Mouse (Mus musculus) kidney, embryonic 15.5 days (tissue): ENCODE results near the gene Il18. TPM values are rescaled to one million over a fixed set of nuclear protein-coding genes. Genes with fewer than 3 reads are reported as not detected.
"Not testable (repeated sequence)": the region's sequence is repeated elsewhere in the genome, so short reads cannot be mapped to it uniquely, and the experiment has no call there.

Experiments used
- ATAC-seq: fragments of 200-750 bp; cut with Nextera tagmentation; replicated peaks from 2 replicates; pipeline ENCODE4 v1.8.0; 2017; ENCODE audit warnings: moderate TSS enrichment; ENCODE audit not compliant: low FRiP score
- H3K27ac ChIP-seq: fragments of 300-500 bp; sonication (generic); 2 replicates; pipeline ENCODE4 v1.5.1; 2015; ENCODE audit warnings: mild to moderate bottlenecking, inconsistent platforms
- H3K27me3 ChIP-seq: fragments of 300-500 bp; sonication (generic); 2 replicates; pipeline ENCODE4 v1.6.1; 2015; ENCODE audit warnings: inconsistent platforms
- H3K36me3 ChIP-seq: fragments of 300-500 bp; sonication (generic); 2 replicates; pipeline ENCODE4 v1.6.1; 2015; ENCODE audit warnings: inconsistent platforms
- H3K4me1 ChIP-seq: fragments of 300-500 bp; sonication (generic); 2 replicates; pipeline ENCODE4 v1.6.1; 2015; ENCODE audit warnings: inconsistent platforms
- H3K4me2 ChIP-seq: fragments of 300-500 bp; sonication (generic); 2 replicates; pipeline ENCODE4 v1.6.1; 2015; ENCODE audit warnings: moderate library complexity, mild to moderate bottlenecking, inconsistent platforms
- H3K4me3 ChIP-seq: fragments of 300-500 bp; sonication (generic); replicated peaks from 2 replicates; pipeline ENCODE4 v1.5.1; 2015; ENCODE audit warnings: mild to moderate bottlenecking, inconsistent platforms
- H3K9ac ChIP-seq: fragments of 300-500 bp; sonication (generic); 2 replicates; pipeline ENCODE4 v1.6.1; 2015; ENCODE audit warnings: mild to moderate bottlenecking, inconsistent platforms
- H3K9me3 ChIP-seq: fragments of 300-500 bp; sonication (generic); replicated peaks from 2 replicates; pipeline ENCODE4 v1.6.1; 2016; ENCODE audit warnings: inconsistent platforms
- WGBS: fragments of 180-500 bp; shearing (Covaris S2); methylation state at CpG from one replicate; pipeline ENCODE4 v1.1.7; 2015; ENCODE audit warnings: mixed read lengths; 5-methylcytosine and 5-hydroxymethylcytosine counted together
- polyA plus RNA-seq: library from polyadenylated mRNA; unstranded; fragments of >200 nt; fragmentation: Nextera tagmentation; extraction: Ambion mirVana; gene quantifications from 2 replicates; pipeline ENCODE4 v1.2.1, GENCODE M21; 2015

The Il18 gene
- polyA plus RNA-seq, 1 experiment from 2014 or later, result 3.0 TPM

DNA sequence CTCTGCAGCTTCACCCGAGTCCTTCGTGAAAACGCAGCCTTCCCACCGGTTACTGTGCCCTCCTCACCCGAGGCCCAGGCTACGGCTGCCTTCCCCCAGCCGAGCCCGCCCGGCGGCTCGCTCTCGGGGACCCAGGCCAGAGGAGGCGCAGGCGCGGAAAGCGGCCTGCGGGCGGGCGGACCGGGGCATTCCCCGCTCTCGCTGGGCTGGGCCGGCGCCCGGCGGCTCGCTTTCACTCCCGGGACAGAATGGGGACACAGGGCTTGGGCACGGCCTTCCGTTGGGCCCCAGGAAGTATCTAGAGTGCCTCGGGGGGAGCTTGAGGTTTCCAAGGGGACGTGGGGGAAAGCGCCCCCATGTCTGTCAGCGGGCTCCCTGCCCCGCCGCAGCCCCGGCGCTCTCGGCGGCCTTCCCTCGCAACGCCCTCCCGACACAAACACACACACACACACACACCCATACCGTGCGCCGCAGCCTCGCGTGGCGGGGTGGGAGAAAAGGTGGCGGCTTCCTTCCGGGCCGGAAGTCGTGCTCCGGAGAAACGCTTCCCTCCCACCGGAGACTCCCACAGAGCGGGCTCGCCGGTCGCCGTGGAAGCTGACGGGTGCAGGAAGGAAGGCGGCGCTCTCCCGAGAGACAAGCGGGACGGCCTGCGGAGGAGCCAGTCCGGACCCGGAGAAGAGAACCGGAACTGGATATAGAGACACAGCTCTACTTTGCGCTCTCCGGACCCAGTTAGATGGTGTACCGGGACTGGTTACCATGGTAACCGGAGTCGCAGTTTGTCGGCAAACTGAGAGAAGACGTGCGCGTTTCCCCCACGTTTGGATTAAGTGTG, 62.4 kb downstream of the Il18 start, which contains the start of the genes Pih1d2 and Nkapd1:
Pih1d2 (plus strand) TSS at position 556 of the 838 bp plus-strand sequence.
Nkapd1 (minus strand) TSS at position 699 of the 838 bp plus-strand sequence.
- under 1% methylated on average over 80 of the region's 81 CpGs for WGBS
- H3K4me2 ChIP-seq, result peak within 1 kb of the TSS; percentile 60

DNA sequence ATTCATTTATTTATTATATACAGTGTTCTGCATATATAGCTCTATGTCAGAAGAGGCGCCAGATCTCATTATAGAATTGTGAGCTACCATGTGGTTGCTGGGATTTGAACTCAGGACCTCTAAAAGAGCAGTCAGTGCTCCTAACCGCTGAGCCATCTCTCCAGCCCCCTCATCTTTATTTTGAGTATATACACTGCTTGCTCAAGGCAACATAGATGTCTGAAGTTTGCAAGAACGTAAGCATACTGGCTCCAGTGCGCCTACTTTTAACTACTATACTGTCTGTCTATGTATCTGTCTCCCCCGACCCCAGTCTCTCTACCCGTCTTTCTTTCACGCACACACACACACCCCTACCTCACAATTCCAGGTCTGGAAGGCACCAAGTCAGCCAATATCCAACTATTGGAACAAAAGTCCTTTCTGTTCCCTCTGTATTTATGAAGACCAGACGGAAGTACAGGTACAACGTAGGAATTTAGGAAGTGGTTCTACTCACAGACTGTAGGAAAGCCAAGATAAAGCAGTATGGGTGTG, 63.2 kb downstream of the Il18 start:
- H3K36me3 ChIP-seq, result peaks cover 25% of the 10 kb centered on the region
- peak overlapping the region; percentile 60 for H3K4me2 ChIP-seq
- H3K4me3 ChIP-seq, result peak overlapping the region; percentile 99
- no peak overlapping the region for H3K27ac ChIP-seq
- ATAC-seq, result no peak
- 64% methylated on average over 9 of the region's 9 CpGs for WGBS
- no peaks in the 10 kb centered on the region for H3K27me3 ChIP-seq
- H3K9ac ChIP-seq, result 0 out of 2 replicates have a peak overlapping the region, but pooled peaks have one; percentile 99
- peaks cover 12% of the 10 kb centered on the region for H3K4me1 ChIP-seq
- H3K9me3 ChIP-seq, result no peaks in the 10 kb centered on the region

More for the DNA sequence above, 62.4 kb downstream of the Il18 start, which contains the start of the genes Pih1d2 and Nkapd1:
- Histone ChIP-seq H3K9me3 (no peaks in the 10 kb centered on the region), H3K27me3 (no peaks in the 10 kb centered on the region), H3K4me1 (peaks cover 12% of the 10 kb centered on the region), H3K27ac (peak within 1 kb of the TSS; percentile 98), H3K9ac (peak within 1 kb of the TSS; percentile 99), H3K36me3 (peaks cover 34% of the 10 kb centered on the region), H3K4me3 (peak within 1 kb of the TSS; percentile 99)
- peak; percentile 95 for ATAC-seq

DNA sequence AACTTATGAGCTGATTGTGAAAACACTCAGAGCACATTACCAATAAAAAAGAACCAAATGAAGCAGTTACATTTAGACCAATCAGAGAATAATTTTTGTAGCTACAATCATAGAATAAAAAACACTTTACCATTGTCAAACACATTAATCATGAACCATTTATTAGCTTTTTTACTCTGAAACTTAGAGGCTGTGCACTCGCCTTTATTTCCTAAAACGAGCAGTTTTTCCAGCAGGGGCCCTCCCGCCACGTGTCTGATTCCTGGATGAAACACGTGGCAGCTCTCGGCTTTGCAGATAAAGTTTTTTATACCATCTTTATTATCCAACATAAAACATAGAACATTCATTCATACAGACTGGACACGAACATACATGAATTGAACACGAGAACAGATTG, 76.3 kb downstream of the Il18 start:
- not testable (repeated sequence) for H3K4me3 ChIP-seq, H3K27ac ChIP-seq, H3K4me2 ChIP-seq, ATAC-seq, H3K27me3 ChIP-seq, H3K4me1 ChIP-seq, H3K9me3 ChIP-seq, H3K9ac ChIP-seq
- peaks cover 35% of the 10 kb centered on the region for H3K36me3 ChIP-seq
- 92% methylated on average over 6 of the region's 8 CpGs for WGBS

Other genes starting within 250 kb of the Il18 start
- 231 and 320 TPM in 2 replicates for gene Rpl10-ps3, start 209.9 kb upstream of the Il18 start, polyA plus RNA-seq
- 24.8 TPM in 2 replicates for gene Plet1, start 60.3 kb upstream of the Il18 start, polyA plus RNA-seq
- 88.2 and 94.1 TPM in 2 replicates for gene Pts, start 26.1 kb upstream of the Il18 start, polyA plus RNA-seq
- 0.08 and 0.12 TPM in 2 replicates for gene Bco2, start 354 bp downstream of the Il18 start, polyA plus RNA-seq
- gene Tex12, start 6.5 kb downstream of the Il18 start, polyA plus RNA-seq, result 0.18 TPM in 1 of 2 replicates, not detected in the other
- 363 and 376 TPM in 2 replicates for gene Sdhd, start 49.0 kb downstream of the Il18 start, polyA plus RNA-seq
- gene Timm8b, start 49.1 kb downstream of the Il18 start, polyA plus RNA-seq, result 259 and 296 TPM in 2 replicates
- gene Pih1d2, start 62.5 kb downstream of the Il18 start, polyA plus RNA-seq, result 4.9 and 5.6 TPM in 2 replicates
- 22.1 and 24.8 TPM in 2 replicates for gene Nkapd1, start 62.6 kb downstream of the Il18 start, polyA plus RNA-seq
- gene Dlat, start 105.0 kb downstream of the Il18 start, polyA plus RNA-seq, result 60.4 and 67.2 TPM in 2 replicates
- 8.3 and 8.5 TPM in 2 replicates for gene Dixdc1, start 184.7 kb downstream of the Il18 start, polyA plus RNA-seq
- gene 2310030G06Rik, start 191.7 kb downstream of the Il18 start, polyA plus RNA-seq, result 8.9 and 9.2 TPM in 2 replicates
- 53.1 and 59.0 TPM in 2 replicates for gene Cryab, start 196.5 kb downstream of the Il18 start, polyA plus RNA-seq
- 8.1 and 10.5 TPM in 2 replicates for gene Hspb2, start 197.5 kb downstream of the Il18 start, polyA plus RNA-seq
- 10.9 and 11.7 TPM in 2 replicates for gene Fdxacb1, start 213.4 kb downstream of the Il18 start, polyA plus RNA-seq
- 35.6 and 35.9 TPM in 2 replicates for gene Alg9, start 220.2 kb downstream of the Il18 start, polyA plus RNA-seq
- 30.1 and 35.0 TPM in 2 replicates for gene 1110032A03Rik, start 220.7 kb downstream of the Il18 start, polyA plus RNA-seq